Mouse (Mus musculus) left cerebral cortex, adult 2 months (tissue): Measurements from ENCODE around the gene Sec13. TPM values are rescaled to one million over a fixed set of nuclear protein-coding genes. Genes with fewer than 3 reads are reported as not detected.
A peak's percentile ranks its signal among the peaks of the same experiment; 100 is the strongest.

Experiments used
- DNase-seq, 2 experiments: peaks; one replicate each; pipeline ENCODE4 v3.0.0; 2021 to 2022; ENCODE audit warnings: low spot score in 2 of 2, mixed read lengths in 1 of 2; ENCODE audit errors: extremely low spot score in 1 of 2
- H3K27ac ChIP-seq: fragments of 200-600 bp; 2 replicates; pipeline ENCODE4 v1.8.1; 2022
- H3K4me3 ChIP-seq: fragments of 200-600 bp; 2 replicates; pipeline ENCODE4 v1.8.1; 2022
- CTCF ChIP-seq: fragments of 200-600 bp; IDR thresholded peaks from 2 replicates; pipeline ENCODE4 v1.8.1; 2022; ENCODE audit warnings: antibody characterized with exemption, mild to moderate bottlenecking, moderate library complexity
- intact Hi-C: fragments of 180-260 bp; cut with DNase I; formaldehyde crosslinking; loops from one replicate; pipeline ENCODE4 v1.15.1; 2025
- long read RNA-seq, 2 experiments: library from polyadenylated mRNA; stranded (forward); transcript quantifications; one replicate each; pipeline ENCODE4 v2.0.0; 2021; ENCODE audit warnings: borderline mapping rate in 2 of 2
- total RNA-seq, 2 experiments: library from RNA; stranded (reverse); gene quantifications; 2 replicates each; pipeline ENCODE4 v1.2.3; 2021

The Sec13 gene
- 10 to 100 TPM; 67.5 to 67.8 TPM for total RNA-seq
- long read RNA-seq, experiment 1, transcript Sec13-201 (9 exons, 1,353 nt): major isoform, 27 of 46 reads
- long read RNA-seq, experiment 1, partial matches to known transcripts: 7 of 46 reads
- long read RNA-seq, experiment 1, other reads (novel, unspliced or antisense): 12 of 46 reads
- long read RNA-seq, experiment 2, transcript Sec13-201 (9 exons, 1,353 nt): major isoform, 26 of 40 reads
- long read RNA-seq, experiment 2, partial matches to known transcripts: 7 of 40 reads
- long read RNA-seq, experiment 2, other reads (novel, unspliced or antisense): 7 of 40 reads

DNA sequence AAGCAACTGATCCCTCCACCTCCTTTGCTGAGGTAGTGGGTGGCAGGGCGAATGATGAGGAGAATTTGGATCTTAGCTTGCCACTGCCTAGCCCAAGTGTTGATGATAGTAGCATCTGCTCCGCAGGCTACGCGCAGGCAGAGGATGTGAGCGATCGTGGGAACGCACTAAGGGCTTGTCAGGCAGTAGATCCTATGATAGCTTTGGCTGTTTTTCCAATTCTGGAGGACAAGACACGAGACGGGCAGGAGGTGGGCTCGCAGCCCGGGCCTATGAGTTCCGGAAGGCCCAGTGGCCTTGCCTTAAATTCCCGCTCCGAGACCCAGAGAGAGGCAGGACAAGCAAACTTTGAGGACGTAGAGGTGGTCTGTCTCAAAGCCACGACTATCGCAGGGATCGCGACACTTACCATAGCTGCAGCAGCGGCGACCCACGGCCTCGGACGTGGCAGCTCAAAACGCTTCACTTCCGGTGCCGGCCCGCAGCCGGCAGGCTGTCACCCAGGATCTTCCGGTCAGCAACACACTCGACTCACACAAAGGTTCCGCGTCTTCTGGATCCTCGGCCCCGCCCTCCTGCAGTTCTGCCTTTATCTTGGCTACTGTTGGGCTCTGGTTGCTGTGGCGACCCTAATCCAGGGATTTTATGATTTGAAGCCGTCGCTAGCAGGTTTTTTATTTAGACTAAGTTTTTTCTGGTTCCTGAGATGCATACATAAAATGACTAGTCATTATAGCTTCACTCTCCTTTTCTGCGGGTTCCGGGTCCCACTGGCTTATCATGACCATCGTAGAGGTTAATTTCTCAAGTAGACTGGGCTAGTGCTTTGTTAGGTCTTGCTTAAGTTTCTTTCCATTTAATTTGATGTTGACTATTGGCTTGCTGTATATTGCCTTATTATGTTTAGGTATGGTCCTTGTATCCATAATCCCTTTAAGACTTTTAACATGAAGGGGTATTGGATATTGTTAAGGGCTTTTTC, at the start of gene Sec13:
Gene Sec13, minus strand, starts transcription at position 508 of the 982 bp plus-strand sequence.
- intact Hi-C loops: no loop called here
- TF ChIP-seq CTCF: no peak
- Histone ChIP-seq H3K27ac (peak within 1 kb of the TSS; percentile 92), H3K4me3 (peak within 1 kb of the TSS; percentile 68)
- peak; percentile 86 to 92 for DNase-seq

DNA sequence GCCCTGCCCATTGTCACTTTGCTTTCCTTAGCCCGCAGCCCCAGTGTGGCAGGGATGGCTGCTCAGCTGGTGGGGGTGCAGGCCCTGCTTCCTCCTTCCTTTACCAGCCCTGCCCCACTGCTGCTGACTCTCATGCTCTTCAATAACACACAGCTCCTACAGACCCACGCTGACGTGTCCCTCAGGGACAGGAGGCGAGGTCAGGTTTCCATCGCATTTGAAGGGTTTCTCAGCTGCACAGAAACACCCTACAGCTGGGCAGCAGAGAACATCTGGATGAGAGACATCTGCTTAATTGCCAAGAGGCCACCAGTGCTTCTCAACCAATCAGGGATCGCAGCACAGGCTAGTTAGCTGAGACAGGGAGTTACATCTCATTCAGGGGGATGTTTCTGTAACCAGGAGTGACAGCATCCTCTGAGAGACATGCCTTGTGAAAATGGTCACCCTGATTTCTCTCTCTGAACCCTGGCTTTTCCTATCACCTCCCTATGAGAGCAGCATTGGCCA, 47.0 kb upstream of the Sec13 start:
- no peak for DNase-seq
- TF ChIP-seq CTCF: no peak
- H3K27ac ChIP-seq: peak overlapping the region; percentile 36
- no peak overlapping the region for H3K4me3 ChIP-seq
- intact Hi-C loops: no loop called here

DNA sequence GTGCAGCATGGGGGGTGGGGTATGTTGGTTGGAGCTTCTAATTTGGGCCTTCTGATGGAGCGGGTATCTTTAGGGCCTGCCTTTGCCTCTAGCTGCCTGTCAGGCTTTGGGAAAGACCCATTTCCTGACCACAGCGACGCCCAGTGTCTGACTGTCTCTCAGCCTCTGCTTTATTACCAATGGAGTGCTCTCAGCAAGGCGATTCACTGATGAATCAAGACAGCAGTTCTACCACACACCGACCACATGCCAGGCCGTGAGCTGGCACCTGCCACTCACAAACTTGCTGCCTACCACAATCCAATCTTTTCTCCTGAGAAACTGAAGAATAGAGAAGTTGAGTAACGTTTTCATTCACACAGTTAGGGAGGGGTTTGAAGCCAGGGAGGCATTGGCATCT, 45.1 kb upstream of the Sec13 start:
- TF ChIP-seq CTCF: no peak

DNA sequence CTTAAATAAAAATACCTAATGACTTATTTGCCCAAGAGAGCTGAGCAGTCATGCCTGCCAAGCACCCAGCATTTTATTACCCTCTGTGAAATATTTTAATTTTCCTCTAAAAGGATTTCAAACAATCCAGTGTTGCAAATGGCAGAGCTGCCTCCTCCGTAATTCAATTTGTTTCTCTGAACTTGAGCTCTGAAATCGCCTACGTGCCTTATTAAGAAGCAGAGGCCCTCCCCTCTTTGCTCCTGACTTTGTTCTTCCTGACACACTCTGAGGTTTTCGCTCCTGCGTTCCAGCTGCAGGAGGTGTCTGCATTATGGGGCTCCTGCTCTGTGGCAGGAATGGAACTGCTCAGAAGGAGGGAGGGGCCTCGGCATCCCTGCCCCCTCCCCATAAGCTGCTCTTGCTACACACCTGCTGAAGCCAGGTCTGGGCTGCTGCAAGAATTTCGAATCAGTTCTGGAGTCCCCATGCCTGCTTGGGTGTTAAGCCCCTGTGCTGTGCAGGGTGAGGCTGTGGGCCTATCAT, 37.7 kb upstream of the Sec13 start:
- intact Hi-C loops: no loop called here
- H3K27ac ChIP-seq: no peak overlapping the region
- peak in 1 of 2 experiments; percentile 46 for DNase-seq
- no peak overlapping the region for H3K4me3 ChIP-seq
- no peak for TF ChIP-seq CTCF

More for the DNA sequence above, 45.1 kb upstream of the Sec13 start:
- intact Hi-C loops: no loop called here
- Histone ChIP-seq H3K4me3 (no peak overlapping the region), H3K27ac (no peak overlapping the region)
- no peak for DNase-seq

DNA sequence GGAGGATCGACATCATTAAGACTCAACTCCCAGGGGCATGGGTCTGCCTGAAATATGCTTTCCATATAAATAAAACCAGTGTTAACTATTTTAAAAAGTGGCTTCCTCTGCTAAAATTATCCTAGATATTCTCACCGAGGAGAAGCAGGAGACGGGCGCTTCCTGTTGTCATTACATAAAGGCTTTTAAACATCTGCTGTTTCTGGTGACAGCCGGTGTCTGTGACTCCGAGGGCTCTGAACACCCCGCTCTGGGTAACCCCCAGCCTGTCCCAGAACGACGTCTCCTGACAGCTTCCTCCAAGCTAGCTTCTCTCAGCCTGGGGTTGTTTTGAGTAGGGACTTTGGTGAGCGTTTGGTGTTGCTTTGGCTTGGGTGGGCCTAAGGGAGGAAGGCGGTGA, 28.3 kb upstream of the Sec13 start:
- intact Hi-C loops: no loop called here
- Histone ChIP-seq H3K4me3 (no peak overlapping the region), H3K27ac (peak overlapping the region; percentile 25; the same call in 1 of the 2 replicates)
- peak in 1 of 2 experiments; percentile 43 for DNase-seq
- TF ChIP-seq CTCF: no peak

DNA sequence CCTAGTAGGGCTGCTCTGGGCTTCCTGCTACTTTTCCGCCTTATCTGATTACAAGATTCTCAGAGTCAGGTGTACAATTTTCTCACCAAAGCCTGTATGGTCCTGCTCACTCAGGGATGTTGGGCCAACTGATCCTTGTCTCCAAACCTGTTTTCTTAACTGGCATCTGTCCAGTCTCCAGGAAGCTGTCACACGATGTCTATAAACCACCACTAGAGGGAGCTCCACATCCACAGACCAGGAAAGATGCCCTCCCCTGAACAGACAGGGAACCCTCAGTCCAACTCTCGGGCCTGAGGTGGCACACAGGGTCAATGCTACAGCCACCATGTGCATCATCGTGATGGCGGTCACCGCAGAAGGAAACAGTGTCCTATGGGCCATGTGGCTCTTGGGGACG, 21.1 kb upstream of the Sec13 start:
- H3K27ac ChIP-seq: no peak overlapping the region
- DNase-seq: peak in 1 of 2 experiments; percentile 47
- intact Hi-C loops: loop anchor here (1.0 to 5.0 kb wide), 2 partner anchors 131 to 310 kb away; no protein-coding TSS in a partner anchor
- H3K4me3 ChIP-seq: no peak overlapping the region
- TF ChIP-seq CTCF: peak; percentile 77

DNA sequence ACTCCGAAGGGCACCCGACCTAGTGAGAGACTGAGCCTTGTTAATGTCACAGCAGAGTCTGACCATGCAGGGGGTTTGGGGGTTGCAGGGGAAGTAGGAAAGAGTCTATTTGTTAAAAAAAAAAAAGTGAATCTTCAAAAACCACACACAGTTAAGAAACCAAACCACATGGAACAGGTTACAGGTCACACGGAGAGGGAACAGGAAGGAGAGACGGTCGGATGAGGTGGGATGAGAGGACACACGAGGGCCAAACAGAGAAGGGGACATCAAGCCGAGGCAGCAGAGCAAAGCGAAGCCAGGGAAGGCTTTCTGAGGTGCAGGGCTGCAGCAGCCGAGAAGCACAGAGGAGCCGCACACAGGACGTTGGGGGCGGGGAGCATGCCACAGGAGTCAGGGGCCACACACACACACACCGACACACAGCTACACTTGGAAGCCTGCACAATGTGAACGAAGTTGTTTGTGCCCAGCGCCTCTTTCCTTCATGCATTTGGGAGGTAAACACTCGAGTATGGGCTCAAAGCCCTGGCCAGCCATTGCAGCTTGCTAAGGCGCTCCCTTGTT, 8.7 kb upstream of the Sec13 start:
- no peak for DNase-seq
- intact Hi-C loops: no loop called here
- no peak for TF ChIP-seq CTCF
- H3K4me3 ChIP-seq: no peak overlapping the region
- no peak overlapping the region; the same call in 1 of the 2 replicates for H3K27ac ChIP-seq

DNA sequence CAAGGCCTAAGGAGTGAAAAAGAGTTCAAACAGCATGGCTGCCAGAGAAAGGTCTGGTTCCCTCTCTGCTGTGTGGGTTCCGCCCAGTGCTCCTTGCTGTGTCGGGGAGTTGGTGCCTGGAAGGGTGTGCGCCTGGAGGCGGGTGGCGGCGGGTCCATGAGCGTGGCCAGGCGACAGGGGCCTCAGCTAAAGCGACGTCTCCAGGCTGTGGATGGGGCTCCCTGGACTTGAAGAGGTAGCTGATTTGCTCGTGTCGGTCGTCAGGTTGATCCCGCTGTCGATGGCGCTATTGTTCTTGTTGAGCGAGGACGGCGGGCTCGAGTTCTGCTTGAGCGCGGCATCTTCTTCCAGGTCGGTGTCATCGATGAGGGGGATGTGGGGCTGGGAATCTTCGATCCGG, 7.8 kb upstream of the Sec13 start:
- no peak for TF ChIP-seq CTCF
- DNase-seq: no peak
- no peak overlapping the region for H3K4me3 ChIP-seq
- peak overlapping the region; percentile 5; the same call in 1 of the 2 replicates for H3K27ac ChIP-seq
- intact Hi-C loops: no loop called here

DNA sequence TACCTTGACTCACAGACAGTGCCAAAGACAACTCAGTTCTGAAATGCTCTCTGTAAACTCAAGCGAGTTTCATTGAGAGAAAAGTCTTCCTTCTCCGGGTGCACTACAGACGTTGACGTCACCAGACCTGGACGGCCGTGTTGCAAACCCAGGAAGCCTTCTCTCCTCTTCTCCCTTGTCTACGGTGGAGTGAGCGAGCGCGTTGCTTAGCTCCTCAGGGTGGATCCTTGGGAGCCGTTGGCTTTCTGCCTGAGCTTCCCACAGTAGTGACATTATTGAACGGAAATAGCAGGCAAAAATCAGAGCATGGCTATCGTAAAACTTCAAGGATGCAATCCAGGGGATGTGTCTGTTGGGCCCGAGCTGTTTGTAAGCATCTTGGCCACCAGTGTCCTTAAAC, 6.7 kb upstream of the Sec13 start:
- no peak for DNase-seq
- intact Hi-C loops: no loop called here

DNA sequence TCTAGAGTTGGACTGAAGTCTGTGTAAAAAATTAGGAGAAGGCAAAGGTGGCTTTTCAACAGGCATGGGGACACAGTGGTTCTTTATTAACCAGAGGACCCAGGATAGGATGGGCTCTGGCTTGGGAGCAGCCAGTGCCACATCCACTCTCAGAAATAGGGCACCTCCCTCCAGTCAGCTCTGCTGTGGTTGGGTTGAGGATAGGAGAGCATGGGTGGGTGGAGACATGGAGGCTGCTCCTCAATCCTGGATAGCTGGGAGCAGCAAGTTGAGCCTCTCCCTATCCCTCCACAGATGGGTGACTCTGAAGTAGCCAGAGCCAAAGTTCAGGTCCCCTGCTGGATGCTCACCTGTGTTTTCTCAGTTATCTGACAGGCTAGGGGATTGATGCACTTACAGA, 4.6 kb upstream of the Sec13 start:
- no peak for DNase-seq
- Histone ChIP-seq H3K4me3 (no peak overlapping the region), H3K27ac (no peak overlapping the region)
- intact Hi-C loops: no loop called here
- no peak for TF ChIP-seq CTCF

More for the DNA sequence above, 6.7 kb upstream of the Sec13 start:
- H3K4me3 ChIP-seq: no peak overlapping the region
- no peak for TF ChIP-seq CTCF
- H3K27ac ChIP-seq: no peak overlapping the region

DNA sequence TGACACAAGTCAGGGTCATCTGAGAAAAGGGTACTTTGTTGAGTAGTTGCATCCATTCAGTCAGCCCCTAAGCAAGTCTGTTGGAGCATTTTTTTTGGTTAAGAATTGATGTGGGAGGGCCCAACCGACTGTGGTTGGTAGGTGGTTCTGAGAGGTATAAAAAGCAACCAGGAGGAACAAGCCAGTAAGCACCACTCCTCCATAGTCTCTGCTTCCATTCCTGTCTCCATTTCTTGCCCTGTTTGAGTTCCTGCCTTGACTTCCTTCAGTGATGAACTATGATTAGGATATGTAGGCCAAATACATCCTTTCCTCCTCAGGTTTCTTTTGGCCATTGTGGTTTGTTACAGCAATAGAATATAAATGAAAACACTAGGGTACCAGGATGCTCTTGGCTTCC, 2.6 kb upstream of the Sec13 start:
- intact Hi-C loops: no loop called here
- H3K27ac ChIP-seq: peak overlapping the region; percentile 58
- DNase-seq: no peak
- TF ChIP-seq CTCF: no peak
- H3K4me3 ChIP-seq: no peak overlapping the region

DNA sequence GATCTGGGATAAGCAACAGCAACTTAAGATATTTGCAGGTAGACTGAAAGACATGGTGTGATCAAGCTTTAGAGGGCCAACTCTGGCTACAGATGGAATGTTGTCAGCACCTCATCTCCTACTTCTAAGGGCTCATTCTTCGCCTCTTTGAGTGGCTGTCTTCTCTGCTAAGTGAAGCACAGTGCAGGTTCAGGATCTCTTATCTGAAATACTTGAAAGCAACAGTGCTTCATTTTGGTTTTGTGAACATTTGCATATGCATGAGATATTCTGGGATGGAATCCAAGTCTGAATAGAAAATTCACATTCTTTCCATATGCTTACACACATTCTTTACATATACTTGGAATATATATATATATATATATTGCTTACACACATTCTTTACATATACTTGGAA, 1.8 kb upstream of the Sec13 start:
- no peak for DNase-seq
- intact Hi-C loops: no loop called here
- Histone ChIP-seq H3K27ac (peak overlapping the region; percentile 16; the same call in 1 of the 2 replicates), H3K4me3 (no peak overlapping the region)
- TF ChIP-seq CTCF: no peak
